In genomic region chr12:15218504-15218903, GRCm38 (mm10) we compare ENCODE assay signal across 15 mouse cellular contexts.
DNase-seq lines count a peak whose midpoint lies in the region; ATAC-seq and TF ChIP-seq lines count a peak whose summit lies in the region.
"Had no signal": no experiment of that assay in that cellular context is flagged by ENCODE, and none has a peak within 500 bp of the region (broad histone marks: within the 10 kb centered on the region; RNA-seq: fewer than 3 reads in every experiment).

No protein-coding gene starts in this region.

- no peaks in the 10 kb centered on the region for H3K9me3 ChIP-seq in hindbrain, embryonic 13.5 days
- H3K9me3 ChIP-seq in midbrain, postnatal 0 days (ENCODE audit: low read length) = no peaks in the 10 kb centered on the region
- H3K9me3 ChIP-seq: liver, embryonic 15.5 days had no signal

- no peak overlapping the region for H3K9ac ChIP-seq in hindbrain, embryonic 13.5 days
- H3K9ac ChIP-seq in midbrain, postnatal 0 days (replicated peaks; ENCODE audit: low read length, poor library complexity, severe bottlenecking) = 0 out of 2 replicates have a peak overlapping the region, but pooled peaks have one; percentile 15
- H3K9ac ChIP-seq: liver, embryonic 15.5 days had no signal

- WGBS in hindbrain, embryonic 13.5 days = 24% methylated on average over 8 of the region's 8 CpGs
- 15% methylated on average over 8 of the region's 8 CpGs for WGBS in midbrain, postnatal 0 days

- H3K27ac ChIP-seq in hindbrain, embryonic 13.5 days = no peak overlapping the region
- H3K27ac ChIP-seq in midbrain, postnatal 0 days (ENCODE audit: low read depth, low read length) = no peak overlapping the region
- H3K27ac ChIP-seq: heart, adult 2 months; liver, embryonic 15.5 days had no signal

- TF ChIP-seq CTCF in midbrain, postnatal 0 days (IDR thresholded peaks at IDR 0.05) = 0 out of 2 replicates have a peak, but pooled peaks have one; percentile 9

- no peaks in the 10 kb centered on the region for H3K27me3 ChIP-seq in hindbrain, embryonic 13.5 days
- no peaks in the 10 kb centered on the region for H3K27me3 ChIP-seq in midbrain, postnatal 0 days (ENCODE audit: insufficient read depth, low read length)
- H3K27me3 ChIP-seq: liver, embryonic 15.5 days had no signal

- peaks cover 15% of the 10 kb centered on the region for H3K4me1 ChIP-seq in hindbrain, embryonic 13.5 days (replicated peaks)
- no peaks in the 10 kb centered on the region for H3K4me1 ChIP-seq in midbrain, postnatal 0 days (ENCODE audit: insufficient read depth, low read length)
- H3K4me1 ChIP-seq: liver, embryonic 15.5 days had no signal

- no peaks in the 10 kb centered on the region for H3K36me3 ChIP-seq in hindbrain, embryonic 13.5 days
- H3K36me3 ChIP-seq in midbrain, postnatal 0 days (ENCODE audit: insufficient read depth, low read length) = no peaks in the 10 kb centered on the region
- H3K36me3 ChIP-seq: liver, embryonic 15.5 days had no signal

- no peak for DNase-seq in frontal cortex, postnatal 10 days (ENCODE audit: low spot score in 2 of 2)
- peak; percentile 3 for DNase-seq in embryo, embryonic 11 days
- peak; percentile 70 for DNase-seq in midbrain, postnatal 0 days (ENCODE audit: low spot score)
- no peak for DNase-seq in kidney, adult 8-10 months
- DNase-seq in urinary bladder, postnatal 10 days (ENCODE audit: low spot score) = no peak
- DNase-seq: cerebellum, adult 8-10 months; heart, adult 2 months; heart, postnatal 14 days; kidney, adult 11 months; lung, postnatal 4 days; right cerebral cortex, postnatal 25 days had no signal

- no peak overlapping the region for H3K4me3 ChIP-seq in hindbrain, embryonic 13.5 days
- H3K4me3 ChIP-seq in midbrain, postnatal 0 days (ENCODE audit: low read depth, low read length) = peak overlapping the region; percentile 8; the same call in 1 of the 2 replicates
- H3K4me3 ChIP-seq: heart, adult 2 months; liver, embryonic 15.5 days had no signal

- H3K4me2 ChIP-seq in hindbrain, embryonic 13.5 days = peak overlapping the region; percentile 46
- H3K4me2 ChIP-seq in midbrain, postnatal 0 days (ENCODE audit: low read depth, low read length, poor library complexity, severe bottlenecking) = peak overlapping the region; percentile 15; the same call in 1 of the 2 replicates
- H3K4me2 ChIP-seq: liver, embryonic 15.5 days had no signal

- ATAC-seq in frontal cortex, adult (ENCODE audit: low TSS enrichment) = peak; percentile 76
- ATAC-seq in hindbrain, embryonic 13.5 days (ENCODE audit: low FRiP score) = peak; percentile 71
- ATAC-seq in midbrain, postnatal 0 days (ENCODE audit: low FRiP score) = peak; percentile 47; the same call in 1 of the 2 replicates
- no peak for ATAC-seq in monocyte, adult 5-6 weeks (replicated peaks; ENCODE audit: insufficient number of reproducible peaks, low FRiP score, low TSS enrichment, poor library complexity, severe bottlenecking)

Comparison
In these comparisons a context has a peak if more than half of its experiments do, and no peak if none do; other contexts are left out.
1. DNase-seq: peak in embryo, embryonic 11 days (single experiment) and midbrain, postnatal 0 days (single experiment); none in frontal cortex, postnatal 10 days (0 of 2), kidney, adult 8-10 months (0 of 2) and urinary bladder, postnatal 10 days (single experiment).